Mouse (Mus musculus) gastrocnemius, postnatal 14 days (tissue): Measurements from ENCODE around the gene Cask. TPM values are rescaled to one million over a fixed set of nuclear protein-coding genes. Genes with fewer than 3 reads are reported as not detected.
"Not testable (repeated sequence)": the region's sequence is repeated elsewhere in the genome, so short reads cannot be mapped to it uniquely, and the experiment has no call there.

Experiments
- DNase-seq: peaks from one replicate; pipeline ENCODE4 v3.0.0; 2021; ENCODE audit warnings: mixed read lengths
- intact Hi-C: fragments of 180-260 bp; cut with DNase I; formaldehyde crosslinking; loops from one replicate; pipeline ENCODE4 v1.15.1; 2025; ENCODE audit warnings: low total_unique reads
- long read RNA-seq, 2 experiments: library from polyadenylated mRNA; stranded (forward); transcript quantifications; one replicate each; pipeline ENCODE4 v2.0.0; 2021
- total RNA-seq, 2 experiments: library from RNA; stranded (reverse); gene quantifications; 2 replicates each; pipeline ENCODE4 v1.2.3; 2021

The Cask gene
- total RNA-seq = 10 to 100 TPM; 16.2 to 18.8 TPM
- long read RNA-seq, experiment 1, full-length matches to known transcripts = 12 of 12 reads
- long read RNA-seq, experiment 1, partial matches to known transcripts = 0 of 12 reads
- long read RNA-seq, experiment 1, other reads (novel, unspliced or antisense) = 0 of 12 reads
- long read RNA-seq, experiment 2, full-length matches to known transcripts = 4 of 6 reads
- long read RNA-seq, experiment 2, partial matches to known transcripts = 1 of 6 reads
- long read RNA-seq, experiment 2, other reads (novel, unspliced or antisense) = 1 of 6 reads

DNA sequence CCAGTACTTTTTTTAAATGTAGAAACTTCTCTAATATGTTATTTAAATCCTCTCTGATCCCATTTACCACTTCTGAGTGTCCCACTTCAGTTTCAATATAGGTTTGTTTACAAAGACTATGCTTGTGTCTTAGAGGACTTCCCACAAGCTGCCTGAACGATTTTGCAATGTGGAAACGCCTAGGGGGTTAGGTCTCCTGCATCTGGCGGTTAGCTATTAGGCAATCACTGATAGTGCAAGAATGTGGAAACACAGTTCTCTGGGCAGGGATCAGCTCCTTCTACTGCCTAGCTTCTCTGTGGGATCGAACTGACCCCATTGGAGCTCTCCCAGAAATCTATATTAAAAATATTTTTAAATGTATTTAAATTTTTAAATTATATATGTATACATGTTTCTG, at the start of gene Cask:
TSS of gene Cask (minus strand) at position 83 of the 400 bp plus-strand sequence.
- intact Hi-C loops = no loop called here
- no peak for DNase-seq

DNA sequence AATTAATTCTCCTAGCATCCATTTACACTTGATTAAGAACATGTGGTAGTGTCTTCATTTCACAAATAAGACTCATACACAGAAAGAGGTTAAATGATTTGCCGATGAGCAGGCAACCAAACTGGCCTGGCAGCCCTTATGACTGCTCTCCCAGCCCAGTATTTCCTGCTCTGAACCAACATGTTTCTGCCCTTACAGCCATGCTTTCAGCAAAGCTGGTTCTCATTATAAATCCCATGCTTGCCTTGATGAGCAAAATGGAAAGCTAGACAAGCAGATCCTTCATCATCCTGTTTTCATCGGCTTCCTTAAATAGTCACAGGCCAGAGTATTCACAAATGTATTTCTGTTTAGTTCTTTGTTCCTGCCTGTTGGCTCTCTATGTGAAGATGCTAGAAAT, 38.8 kb upstream of the Cask start:
- no peak for DNase-seq
- intact Hi-C loops = no loop called here

DNA sequence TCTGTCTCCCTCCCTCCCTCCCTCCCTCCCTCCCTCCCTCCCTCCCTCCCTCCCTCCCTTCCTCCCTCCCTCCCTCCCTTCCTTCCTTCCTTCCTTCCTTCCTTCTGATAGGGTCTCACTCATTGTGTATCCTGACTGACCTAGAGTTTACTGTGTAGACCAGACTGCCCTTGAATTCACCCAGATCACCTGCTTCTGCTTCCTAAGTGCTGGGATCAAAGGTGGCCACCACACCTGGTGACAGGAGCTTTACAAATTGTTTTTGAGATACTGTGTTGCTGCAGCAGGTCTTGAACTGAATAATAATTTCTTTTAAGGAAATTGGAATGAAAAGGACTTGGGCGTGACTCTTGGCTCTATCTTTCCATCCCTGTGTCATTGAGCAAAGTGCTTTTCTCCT, 33.2 kb upstream of the Cask start:
- no peak for DNase-seq
- intact Hi-C loops = no loop called here

DNA sequence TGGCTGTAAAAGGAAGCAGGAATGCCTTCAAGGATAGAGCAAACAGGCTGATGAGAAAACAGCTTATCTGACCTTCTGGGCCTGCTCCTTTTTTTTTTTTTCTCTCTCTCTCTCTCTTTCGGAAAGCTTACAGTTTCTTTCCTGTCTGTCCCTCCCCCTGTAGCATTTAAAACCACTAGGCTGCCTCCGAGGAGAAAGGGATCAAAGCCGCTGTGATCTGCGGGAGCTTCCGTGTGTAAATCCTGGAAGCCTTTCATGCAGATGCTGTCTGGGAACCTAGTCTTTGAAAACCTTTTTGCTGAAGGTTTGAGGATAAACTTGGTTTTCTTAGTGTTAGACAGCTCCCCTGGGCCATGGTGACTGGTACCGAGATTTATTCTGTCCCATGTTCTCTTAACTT, 30.8 kb upstream of the Cask start:
- intact Hi-C loops = no loop called here
- no peak for DNase-seq

DNA sequence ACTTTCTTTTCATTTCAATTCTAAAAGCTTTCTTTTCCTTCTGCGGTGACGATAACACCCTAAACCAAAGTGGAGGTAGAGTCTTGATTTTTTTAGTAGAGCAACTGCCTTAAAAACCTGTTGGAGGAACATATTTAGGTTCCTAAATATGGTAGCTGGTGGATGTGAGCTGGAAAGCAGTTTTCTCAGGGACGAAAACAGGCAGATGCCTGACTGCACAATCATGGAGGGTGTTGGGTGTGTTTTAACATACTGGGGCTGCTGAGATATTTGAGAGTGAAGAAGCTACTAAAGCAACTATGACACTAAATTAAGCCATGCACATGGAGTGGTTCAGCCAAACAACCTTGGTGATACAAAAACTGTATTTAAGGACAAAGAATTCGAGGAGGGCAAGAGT, 9.0 kb upstream of the Cask start:
- no peak for DNase-seq
- intact Hi-C loops = no loop called here

DNA sequence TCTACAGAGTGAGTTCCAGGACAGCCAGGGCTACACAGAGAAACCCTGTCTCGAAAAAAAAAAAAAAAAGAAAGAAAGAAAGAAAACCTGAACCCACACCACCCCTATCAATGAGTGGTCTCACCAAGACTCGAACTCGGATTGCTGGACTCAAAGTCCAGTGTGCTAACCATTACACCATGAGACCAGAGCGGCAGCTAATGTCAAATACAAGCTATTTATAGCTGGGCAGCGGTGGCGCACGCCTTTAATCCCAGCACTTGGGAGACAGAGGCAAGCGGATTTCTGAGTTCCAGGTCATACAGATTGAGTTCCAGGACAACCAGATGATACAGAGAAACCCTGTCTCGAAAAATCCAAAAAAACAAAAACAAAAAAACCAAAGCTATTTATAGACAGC, 7.9 kb upstream of the Cask start:
- DNase-seq = no peak
- intact Hi-C loops = no loop called here

DNA sequence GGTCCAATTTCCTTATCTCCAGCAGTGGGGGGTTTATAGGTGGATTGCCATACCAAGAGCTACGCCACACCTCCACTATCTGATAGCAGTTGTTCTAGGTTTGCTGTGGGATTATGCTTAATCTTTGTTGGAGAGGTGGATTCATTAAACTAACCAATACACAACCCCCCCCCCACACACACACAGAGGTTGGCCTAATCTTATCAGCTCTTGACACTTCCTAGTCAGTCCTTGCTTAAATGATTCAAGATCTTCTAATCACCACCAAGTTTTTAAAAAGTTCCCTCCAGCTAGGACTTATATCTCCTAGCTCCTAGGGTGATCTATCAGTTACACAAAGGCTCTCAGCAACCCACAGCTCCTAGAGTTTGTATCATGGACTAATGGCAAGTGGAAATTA, 2.7 kb downstream of the Cask start:
- intact Hi-C loops = no loop called here

DNA sequence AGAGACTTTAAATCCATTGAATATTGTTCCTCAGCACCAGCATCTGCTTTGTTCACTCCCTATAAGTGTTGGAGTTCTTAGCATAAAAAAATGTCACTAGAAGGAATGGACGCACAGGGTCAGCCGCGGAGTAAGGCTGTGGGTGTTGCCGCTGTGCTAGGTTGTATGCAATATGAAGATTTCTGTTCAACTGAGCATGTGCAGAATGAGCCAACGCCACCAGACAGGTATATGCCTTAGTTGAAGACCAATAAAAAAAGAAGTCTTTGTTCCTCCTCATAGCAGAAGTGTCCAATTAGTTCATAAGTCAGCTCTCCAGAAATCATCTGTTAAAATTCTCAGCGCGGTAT, 3.7 kb downstream of the Cask start:
- intact Hi-C loops = no loop called here
- DNase-seq = no peak

More for the DNA sequence above, 2.7 kb downstream of the Cask start:
- no peak for DNase-seq

DNA sequence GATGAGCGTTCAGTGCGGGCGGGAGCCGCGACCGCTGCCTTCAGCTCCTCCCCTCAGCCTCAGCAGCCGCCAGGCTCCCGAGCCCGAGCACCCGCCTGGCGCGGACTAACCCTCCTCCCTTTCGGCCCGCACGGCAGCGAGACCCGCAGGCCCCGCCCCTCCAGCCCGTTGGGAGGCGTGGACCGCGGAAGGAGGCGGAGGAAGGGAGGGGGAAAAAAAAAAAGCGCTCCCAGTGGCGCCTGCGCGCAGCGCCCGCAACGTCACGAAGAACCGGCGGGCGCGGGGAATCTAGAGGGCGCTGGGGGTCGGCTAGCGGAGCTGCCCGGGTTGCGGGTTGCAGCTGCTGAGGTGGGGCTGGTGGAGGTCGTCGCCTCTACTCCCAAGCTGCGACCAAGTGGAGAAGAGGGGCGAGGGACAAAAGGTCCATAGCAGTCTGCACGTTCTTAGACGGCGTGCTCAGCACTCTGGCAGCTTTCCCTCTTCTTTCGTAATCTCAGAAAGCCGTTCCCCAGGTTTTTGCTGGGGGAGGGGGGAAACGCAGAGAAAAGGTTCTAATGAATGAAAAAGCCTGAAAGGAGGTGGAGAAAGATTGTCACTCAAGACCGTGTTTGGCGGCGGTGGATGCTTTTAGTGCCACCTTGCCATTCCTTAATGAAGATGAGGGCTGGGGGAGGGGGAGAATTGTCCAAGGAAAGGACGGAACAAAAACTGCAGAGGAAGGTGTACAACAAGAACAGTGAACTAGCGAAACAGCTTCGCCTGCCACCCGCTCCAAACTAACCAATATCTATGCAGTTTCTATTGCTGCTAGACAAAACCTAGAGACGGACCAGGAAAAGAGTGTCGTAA, 4.3 kb downstream of the Cask start:
- intact Hi-C loops = no loop called here
- peak; percentile 91 for DNase-seq

DNA sequence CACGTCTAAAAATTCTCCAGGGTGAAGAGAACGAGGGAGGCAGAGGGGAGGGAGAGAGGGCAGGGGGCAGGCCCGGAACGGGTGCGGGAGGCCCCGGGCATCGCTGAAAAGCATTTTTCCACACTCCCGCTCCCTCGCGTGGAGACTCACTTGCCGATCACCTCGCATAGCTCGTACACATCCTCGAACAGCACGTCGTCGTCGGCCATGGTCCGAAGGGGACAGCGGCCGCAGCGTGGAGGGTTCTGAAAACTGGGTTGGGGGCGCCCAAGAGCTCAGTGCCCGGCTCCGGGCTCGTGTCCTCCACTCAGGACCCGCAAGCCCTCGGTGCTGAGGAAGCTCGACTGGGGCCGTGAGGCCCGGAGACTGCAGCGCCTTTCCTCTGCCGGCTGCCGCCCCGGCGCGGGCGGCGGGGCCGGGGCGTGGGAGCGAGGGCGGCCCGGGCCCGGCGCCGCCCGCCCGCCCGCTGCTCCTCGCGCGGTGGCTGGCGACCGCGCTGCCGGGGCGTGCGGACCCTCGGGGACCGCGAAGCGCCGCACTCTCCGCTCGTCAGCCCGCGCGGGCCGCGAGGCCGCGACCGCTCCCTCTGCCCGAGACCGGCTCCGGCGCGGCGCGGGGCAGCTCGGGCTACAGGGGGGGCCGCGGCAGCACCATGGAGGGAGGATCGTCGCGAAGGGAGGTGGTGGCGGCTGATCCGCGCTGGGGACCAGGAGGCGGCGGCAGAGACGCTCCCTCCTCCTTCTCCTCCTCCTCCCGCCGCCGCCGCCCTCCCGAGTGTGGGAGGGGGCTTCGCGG, 5.1 kb downstream of the Cask start:
- intact Hi-C loops = no loop called here
- peak; percentile 42 for DNase-seq

DNA sequence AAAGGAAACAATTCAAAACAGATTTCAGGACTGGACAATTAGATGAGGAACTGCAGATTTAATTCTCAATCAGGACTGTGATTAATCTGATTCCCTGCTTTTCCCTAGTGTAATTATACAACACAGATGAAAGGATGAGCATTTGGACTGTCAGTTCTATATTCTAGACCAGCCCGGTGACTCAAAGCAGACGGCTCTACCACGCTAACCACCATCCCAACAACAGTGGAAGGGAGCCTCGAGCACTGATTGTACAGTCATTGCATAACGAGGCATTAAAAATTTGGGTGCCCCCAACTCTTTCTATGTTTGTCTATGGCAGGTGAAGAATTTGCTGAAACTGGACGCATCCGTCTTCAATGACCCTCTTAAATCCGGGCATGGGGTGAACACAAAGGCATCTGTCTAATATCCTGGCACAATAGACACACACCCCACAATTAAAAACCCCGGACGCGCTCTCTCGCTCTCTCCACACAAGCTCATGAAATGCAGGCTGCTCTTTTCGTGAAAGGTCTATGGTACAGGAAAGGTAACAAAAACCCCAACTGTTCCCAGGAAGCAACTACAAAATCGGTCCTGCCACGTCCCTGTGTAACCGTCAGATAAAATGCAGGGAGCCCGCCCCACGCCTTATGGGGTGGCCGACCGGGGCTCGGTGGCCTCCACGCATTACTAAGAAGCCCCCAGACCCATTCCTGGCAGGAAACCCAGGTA, 5.9 kb downstream of the Cask start:
- intact Hi-C loops = no loop called here
- no peak for DNase-seq

DNA sequence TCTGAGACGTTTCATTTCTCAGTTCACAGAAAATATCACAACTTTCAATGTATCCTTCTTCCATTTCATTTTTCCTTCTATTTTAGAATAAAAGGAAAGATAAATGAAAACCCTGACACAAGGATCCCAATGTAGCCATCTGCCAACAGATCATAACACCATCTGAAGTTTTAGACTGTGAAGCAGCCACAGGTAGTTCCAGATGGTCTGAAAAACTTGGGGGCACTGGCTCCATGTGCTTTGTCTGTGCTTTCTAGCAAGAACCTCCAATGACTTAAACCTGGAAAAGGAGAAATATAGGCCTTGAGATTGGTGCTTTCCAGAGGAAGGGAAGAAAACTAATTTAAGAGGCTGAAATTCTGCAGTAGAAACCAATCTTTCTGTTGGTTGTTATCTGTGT, 28.4 kb downstream of the Cask start:
- intact Hi-C loops = no loop called here

DNA sequence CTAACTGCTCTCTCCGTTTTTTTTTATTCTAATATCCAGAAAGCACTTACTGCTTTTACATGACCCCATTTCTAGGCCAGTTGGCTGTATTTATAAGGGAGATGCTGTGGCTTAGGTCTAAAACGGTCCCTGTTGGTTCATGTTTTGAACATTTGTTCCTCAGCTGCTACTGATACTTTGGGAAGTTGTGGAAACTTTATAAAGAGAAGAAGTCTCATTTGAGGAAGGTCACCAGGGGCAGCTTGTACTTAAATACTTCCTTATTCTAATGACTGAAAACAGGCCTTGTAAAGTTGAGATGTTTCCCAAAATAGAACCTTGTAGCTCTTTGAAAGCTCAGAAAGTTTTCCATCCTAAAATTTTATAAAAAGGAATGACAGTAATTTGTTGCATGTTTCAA, 52.4 kb downstream of the Cask start:
- intact Hi-C loops = no loop called here
- DNase-seq = no peak

More for the DNA sequence above, 28.4 kb downstream of the Cask start:
- DNase-seq = no peak

DNA sequence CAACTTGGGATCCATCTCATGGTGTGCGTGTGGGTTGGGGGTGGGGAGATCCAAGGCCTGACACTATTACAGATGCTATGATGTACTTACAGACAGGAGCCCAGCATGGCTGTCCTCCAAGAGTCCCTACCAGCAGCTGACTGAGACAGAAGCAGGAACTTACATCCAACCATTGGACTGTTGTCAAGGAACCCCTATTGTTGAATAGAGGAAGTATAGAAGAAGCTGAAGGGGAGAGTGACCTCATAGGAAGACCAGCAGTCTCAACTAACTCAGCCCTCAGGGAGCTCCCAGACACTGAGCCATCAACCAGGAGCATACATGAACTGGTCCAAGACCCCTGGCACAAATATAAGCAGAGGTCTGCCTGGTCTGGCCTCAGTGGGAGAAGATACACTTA, 85.5 kb downstream of the Cask start:
- DNase-seq = no peak
- intact Hi-C loops = no loop called here

DNA sequence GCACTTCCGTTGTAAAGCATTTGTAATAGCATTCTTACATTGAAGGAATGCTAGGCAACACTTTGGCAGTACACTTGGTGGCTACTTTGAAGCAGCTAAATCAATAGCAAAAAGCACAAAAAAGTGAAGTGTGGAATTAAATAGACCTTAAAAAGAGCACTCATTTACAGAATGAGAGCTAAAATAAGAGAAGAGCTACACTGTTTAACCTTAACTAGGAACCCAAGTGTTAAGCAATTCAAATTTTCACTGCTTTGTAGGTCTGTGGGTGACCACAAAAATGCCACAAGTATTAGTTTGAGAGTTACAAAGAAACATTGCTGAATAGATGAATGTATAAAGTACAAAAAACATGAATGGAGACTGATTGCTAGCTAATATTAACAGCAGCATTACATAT, 86.1 kb downstream of the Cask start:
- intact Hi-C loops = no loop called here
- no peak for DNase-seq

DNA sequence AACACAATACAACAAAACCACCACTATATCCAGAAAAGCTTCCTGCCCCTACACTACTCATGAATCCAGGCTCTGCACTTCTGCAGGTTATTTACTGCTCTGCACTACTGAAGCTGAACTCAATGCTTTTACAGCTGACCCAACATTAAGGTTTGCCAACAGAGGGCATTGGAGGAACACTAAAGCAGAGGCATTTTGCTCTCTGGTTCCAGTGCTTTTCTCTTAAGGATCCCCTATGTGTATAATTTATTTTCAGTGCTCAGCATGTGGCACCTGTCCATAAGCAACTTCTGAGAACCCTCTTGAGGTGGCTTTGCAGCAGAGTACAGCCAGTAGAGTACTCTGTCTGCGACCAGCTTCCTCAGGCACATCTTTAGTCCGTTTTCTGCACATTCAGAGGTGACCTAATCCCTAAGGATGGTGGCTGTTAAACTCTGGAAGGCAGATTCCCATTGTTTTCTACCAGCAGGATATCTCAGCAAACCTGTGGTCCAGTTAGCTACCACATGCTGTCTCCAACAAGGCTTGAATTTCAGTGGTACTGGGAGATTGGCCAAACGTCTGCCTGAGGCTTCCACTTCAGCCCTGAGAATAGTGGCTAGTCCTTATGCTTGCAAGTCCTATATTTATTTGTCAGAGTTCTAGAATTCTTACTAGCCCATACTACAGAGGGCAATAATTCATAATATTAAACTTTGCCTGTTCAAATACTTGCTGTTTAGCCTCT, 93.7 kb downstream of the Cask start:
- intact Hi-C loops = no loop called here
- DNase-seq = no peak

DNA sequence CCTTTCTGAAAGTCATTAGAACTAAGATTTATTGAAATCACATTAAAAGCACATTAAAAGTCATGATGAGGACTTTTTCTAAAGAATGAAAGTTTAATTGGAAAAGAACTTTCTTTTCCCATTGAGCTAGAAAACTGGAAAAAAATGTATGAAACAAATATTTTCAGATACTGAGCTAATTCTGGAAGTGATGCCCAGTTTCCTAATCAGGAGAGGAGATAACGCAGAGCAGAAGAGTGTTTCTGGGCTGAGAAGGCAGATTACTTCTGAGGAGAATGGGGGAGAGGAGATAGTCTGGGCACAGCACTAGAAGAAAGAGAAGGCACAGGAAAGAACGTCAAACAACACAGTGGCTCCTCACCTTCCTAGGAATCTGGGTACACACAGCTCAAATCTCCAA, 110.1 kb downstream of the Cask start:
- no peak for DNase-seq
- intact Hi-C loops = no loop called here

DNA sequence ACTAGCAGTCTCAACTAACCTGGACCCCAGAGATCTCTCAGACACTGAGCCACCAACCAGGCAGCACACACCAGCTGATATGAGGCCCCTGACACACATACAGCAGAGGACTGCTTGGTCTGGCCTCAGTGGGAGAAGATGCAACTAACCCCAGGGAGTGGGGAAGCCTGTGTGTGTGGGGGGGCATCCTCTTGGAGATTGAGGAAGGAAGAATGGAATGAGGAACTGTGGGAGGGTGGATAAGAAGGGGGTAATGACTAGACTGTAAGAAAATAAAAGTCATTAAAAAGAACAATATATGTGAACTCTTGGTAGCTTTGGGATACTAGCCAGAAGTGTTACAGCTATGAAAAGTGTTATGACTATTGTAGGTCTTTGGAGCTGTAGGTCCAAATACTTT, 120.4 kb downstream of the Cask start:
- intact Hi-C loops, DNase-seq: not testable (repeated sequence)

DNA sequence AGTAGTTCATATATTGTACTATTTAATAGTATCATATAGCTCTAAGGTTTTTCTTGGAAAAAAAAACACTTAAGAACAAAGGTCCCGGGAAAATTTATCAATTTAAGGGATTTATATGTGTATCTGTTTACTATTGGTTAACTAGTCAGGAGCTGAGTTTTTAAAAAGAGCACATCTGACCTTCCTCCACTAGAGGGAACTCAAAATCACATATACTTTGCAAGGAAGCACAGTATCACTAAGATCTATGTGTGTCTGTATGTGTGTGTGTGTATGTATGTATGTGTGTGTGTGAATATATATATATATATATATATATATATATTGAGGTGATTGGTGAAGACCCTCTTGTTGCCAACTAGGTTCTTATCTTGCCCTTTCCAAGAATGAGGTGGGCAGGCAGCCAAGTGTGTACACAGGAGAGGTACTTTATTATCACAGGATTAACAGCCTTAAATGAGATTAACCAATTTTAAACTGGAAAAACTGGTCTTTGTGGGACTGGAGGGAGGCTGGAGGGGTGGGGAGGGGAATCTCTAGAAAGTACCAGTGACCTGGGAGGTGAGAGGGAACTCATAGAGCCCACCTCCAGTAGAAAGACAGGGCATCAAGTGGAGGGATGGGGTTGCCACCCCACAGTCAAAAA, 121.2 kb downstream of the Cask start:
- DNase-seq = no peak
- intact Hi-C loops = no loop called here
